Mouse (Mus musculus) liver, embryonic 18 days (tissue): ENCODE results near the gene Serpinb13. TPM values are rescaled to one million over a fixed set of nuclear protein-coding genes. Genes with fewer than 3 reads are reported as not detected.

ENCODE experiments used
- polyA plus RNA-seq: library from polyadenylated mRNA; depleted of rRNA; stranded (reverse); fragments of >200 nt; gene quantifications from 2 replicates; pipeline ENCODE4 v1.2.3, GENCODE M21; 2012; rRNA removed

The Serpinb13 gene
- polyA plus RNA-seq, result not detected in 2 replicates

DNA sequence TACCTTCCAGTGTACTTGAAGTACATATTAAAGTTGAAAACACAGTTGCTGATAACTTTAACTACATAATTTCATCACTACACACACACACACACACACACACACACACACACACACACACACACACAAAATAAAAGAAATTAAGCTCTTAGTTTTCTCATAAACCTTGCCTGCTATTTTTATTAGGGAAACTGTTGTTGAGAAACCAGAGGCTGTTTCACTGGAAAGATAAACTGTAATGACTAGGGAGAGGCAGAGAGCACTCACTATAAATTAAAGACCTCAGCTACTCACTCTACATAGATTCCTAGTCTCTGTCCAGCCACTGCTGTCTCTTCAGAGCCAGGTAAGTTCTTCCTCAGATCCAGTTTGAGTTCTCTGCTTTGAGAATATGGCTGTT, at the start of gene Serpinb13:
Gene Serpinb13 (plus strand): TSS at position 301 of the 400 bp plus-strand sequence.

DNA sequence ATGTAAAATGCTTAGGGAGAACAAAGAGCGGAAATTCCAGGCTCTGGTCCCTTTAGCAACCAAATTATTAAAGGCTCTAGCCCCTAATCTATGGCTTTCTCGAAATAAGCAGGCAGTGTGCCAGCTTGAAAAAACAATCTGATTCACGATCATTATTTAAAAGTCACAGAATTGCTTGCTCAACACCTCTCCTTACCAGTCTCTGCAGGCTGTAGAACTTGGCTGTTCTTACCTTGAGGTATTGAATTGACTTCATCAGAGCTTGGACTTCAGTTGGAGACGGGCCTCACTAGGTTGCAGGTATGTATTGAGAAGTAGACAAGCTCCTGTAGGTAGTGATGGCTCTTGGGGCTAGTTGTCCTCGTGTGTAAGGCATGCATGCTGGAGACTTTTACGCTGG, 46.5 kb upstream of the Serpinb13 start, which contains the start of gene Serpinb12:
Gene Serpinb12 (plus strand): TSS at position 185 of the 400 bp plus-strand sequence.

Other genes with a start within 250 kb of the Serpinb13 start
- gene Kdsr, start 221.3 kb upstream of the Serpinb13 start, polyA plus RNA-seq, result 2.5 and 2.6 TPM in 2 replicates
- 12.2 and 13.6 TPM in 2 replicates for gene Vps4b, start 184.3 kb upstream of the Serpinb13 start, polyA plus RNA-seq
- gene Serpinb5, start 119.8 kb upstream of the Serpinb13 start, polyA plus RNA-seq, result 0.01 TPM in 2 replicates
- gene Serpinb12, start 46.5 kb upstream of the Serpinb13 start, polyA plus RNA-seq, result not detected in 2 replicates
- gene Serpinb3a, start 71.3 kb downstream of the Serpinb13 start, polyA plus RNA-seq, result not detected in 2 replicates
- not detected in 2 replicates for gene Serpinb3d, start 102.5 kb downstream of the Serpinb13 start, polyA plus RNA-seq